Mouse (Mus musculus) megakaryocyte, embryonic 14.5 days (primary cell): ENCODE data around the gene Bcl2.

ENCODE experiments used
- FLI1 ChIP-seq: IDR thresholded peaks from 2 replicates; pipeline ENCODE4 v1.6.1; 2012; ENCODE audit warnings: low read length, inconsistent platforms, mixed read lengths
- GATA1 ChIP-seq: IDR thresholded peaks from 3 replicates; pipeline ENCODE4 v1.6.1; 2012; ENCODE audit warnings: mixed read lengths, low read length, inconsistent platforms, borderline replicate concordance

DNA sequence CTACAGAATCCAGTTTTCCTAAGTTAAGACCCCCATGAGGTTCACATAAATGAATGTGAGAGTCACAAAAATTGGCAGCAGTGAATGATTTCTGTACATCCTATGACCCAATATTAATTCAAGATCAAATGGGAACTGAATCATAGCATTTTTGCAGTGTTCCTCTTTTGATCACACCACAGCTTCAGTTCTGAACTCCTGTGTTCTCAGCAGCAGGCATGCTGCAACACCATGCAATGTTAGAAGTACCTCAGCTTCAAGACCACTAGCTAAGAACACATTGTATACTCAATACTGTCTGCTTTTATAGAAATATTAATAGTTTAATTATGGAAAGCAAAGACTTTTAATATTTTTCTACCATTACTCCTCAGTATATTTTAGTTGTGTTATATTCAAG is 85.8 kb downstream of the Bcl2 start:
- TF ChIP-seq GATA1 (no peak), FLI1 (no peak)
